Mouse (Mus musculus) central nervous system, embryonic 11.5 days (tissue): ENCODE measurements around the gene Vmn1r179. TPM values are rescaled to one million over a fixed set of nuclear protein-coding genes. Genes with fewer than 3 reads are reported as not detected.

Experiments
- polyA plus RNA-seq: library from polyadenylated mRNA; depleted of rRNA; stranded (reverse); fragments of >200 nt; gene quantifications from 2 replicates; pipeline ENCODE4 v1.2.3, GENCODE M21; 2012; rRNA removed

Gene Vmn1r179
- polyA plus RNA-seq, result not detected in 2 replicates

DNA sequence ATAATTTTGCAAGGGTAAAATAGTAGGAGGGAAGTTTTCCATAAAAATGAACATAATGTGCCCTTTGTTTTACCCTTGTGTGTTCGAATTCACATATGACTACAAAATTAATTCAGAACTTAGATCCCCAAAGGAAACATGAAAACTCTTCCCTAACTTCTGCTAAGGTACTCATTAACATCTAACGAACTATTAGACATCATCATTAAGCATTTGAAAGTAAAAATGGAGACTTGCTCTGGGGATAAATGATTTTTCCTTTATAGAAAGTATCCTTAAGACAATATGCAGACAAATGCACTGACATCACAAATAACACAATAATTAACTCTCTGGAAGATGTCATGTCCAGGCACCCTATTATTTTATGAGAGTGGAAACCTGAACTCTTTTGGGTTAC lies at the start of gene Vmn1r179:
Gene Vmn1r179 (plus strand): TSS at position 301 of the 400 bp plus-strand sequence.

DNA sequence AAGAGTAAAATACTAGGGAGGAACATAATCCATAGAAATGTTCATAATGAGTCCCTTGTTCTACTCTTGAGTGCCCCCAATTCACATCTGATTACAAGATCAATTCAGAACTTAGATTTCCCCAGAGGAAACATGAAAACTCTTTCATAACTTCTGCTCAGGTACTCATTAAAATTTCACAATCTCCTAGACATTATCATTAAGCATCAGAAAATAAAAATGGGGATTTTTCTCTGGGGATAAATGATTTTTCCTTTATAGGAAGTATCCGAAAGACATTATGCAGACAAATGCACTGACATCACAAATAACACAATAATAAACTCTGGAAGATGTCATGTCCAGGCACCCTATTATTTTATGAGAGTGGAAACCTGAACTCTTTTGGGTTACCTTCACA lies 35.1 kb upstream of the Vmn1r179 start, which contains the start of gene Vmn1r178:
Gene Vmn1r178 (plus strand): TSS at position 301 of the 400 bp plus-strand sequence.

DNA sequence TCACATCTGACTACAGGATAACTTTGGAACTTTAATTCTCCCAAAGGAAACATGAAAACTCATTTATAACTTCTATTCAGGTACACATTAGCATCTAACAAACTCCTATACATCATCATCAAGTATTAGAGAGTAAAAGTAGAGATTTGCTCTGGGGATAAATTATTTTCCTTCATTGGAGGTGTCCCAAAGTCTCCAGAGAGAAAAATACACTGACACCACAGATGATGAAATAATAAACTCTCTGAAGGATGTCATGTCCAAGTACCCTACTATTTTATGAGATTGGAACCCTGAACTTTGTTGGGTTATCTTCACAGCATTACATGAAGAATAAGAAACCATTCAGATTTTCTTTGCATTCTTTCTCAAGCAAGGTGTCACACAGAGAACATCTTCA lies 23.6 kb downstream of the Vmn1r179 start, which contains the start of gene Vmn1r180:
Gene Vmn1r180 (plus strand): TSS at position 301 of the 400 bp plus-strand sequence.

DNA sequence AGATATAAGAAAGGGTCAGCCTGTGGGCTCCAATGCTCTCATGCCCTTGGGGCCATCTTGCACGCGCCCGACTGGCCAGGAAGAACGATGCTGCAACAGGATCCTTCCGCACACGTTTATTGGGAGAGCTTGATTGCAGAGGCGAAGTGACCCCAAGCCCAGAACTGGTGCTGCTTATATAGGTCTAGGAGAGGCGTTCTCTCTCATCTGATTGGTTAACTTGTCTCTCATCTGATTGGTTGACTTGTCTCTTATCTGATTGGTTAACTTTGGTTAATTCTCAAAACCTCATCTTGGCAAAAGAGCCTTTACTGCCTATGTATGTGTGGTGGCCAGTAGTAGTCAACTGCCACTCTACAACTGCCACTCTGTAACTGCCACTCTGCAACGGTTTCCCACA lies 47.5 kb downstream of the Vmn1r179 start, which contains the start of gene Vmn1r181:
Gene Vmn1r181 (plus strand): TSS at position 301 of the 400 bp plus-strand sequence.

Other genes starting within 250 kb of the Vmn1r179 start
- not detected in 2 replicates for gene Vmn1r173, start 226.3 kb upstream of the Vmn1r179 start, polyA plus RNA-seq
- not detected in 2 replicates for gene Vmn1r174, start 174.7 kb upstream of the Vmn1r179 start, polyA plus RNA-seq
- gene Vmn1r175, start 116.3 kb upstream of the Vmn1r179 start, polyA plus RNA-seq, result not detected in 2 replicates
- gene Vmn1r176, start 89.6 kb upstream of the Vmn1r179 start, polyA plus RNA-seq, result not detected in 2 replicates
- not detected in 2 replicates for gene Vmn1r177, start 60.5 kb upstream of the Vmn1r179 start, polyA plus RNA-seq
- gene Vmn1r178, start 35.0 kb upstream of the Vmn1r179 start, polyA plus RNA-seq, result not detected in 2 replicates
- gene Vmn1r180, start 23.7 kb downstream of the Vmn1r179 start, polyA plus RNA-seq, result not detected in 2 replicates
- gene Vmn1r181, start 47.6 kb downstream of the Vmn1r179 start, polyA plus RNA-seq, result not detected in 2 replicates
- gene V1rd19, start 74.7 kb downstream of the Vmn1r179 start, polyA plus RNA-seq, result not detected in 2 replicates
- not detected in 2 replicates for gene Vmn1r183, start 126.3 kb downstream of the Vmn1r179 start, polyA plus RNA-seq
- gene Zfp180, start 154.9 kb downstream of the Vmn1r179 start, polyA plus RNA-seq, result 32.3 and 35.1 TPM in 2 replicates
- 2.6 and 3.6 TPM in 2 replicates for gene Zfp112, start 185.3 kb downstream of the Vmn1r179 start, polyA plus RNA-seq
- 9.4 and 12.1 TPM in 2 replicates for gene Zfp235, start 207.2 kb downstream of the Vmn1r179 start, polyA plus RNA-seq
- gene Zfp114, start 248.1 kb downstream of the Vmn1r179 start, polyA plus RNA-seq, result 2.0 and 3.0 TPM in 2 replicates